Mouse (Mus musculus) stomach, embryonic 16.5 days (tissue): ENCODE measurements around the gene Hist1h2ai. TPM values are rescaled to one million over a fixed set of nuclear protein-coding genes. Genes with fewer than 3 reads are reported as not detected.
"Not testable (repeated sequence)": the region's sequence is repeated elsewhere in the genome, so short reads cannot be mapped to it uniquely, and the experiment has no call there.

Source experiments
- ATAC-seq: fragments of 200-750 bp; cut with Nextera tagmentation; 2 replicates; pipeline ENCODE4 v1.8.0; 2017; ENCODE audit warnings: moderate number of reproducible peaks, moderate TSS enrichment; ENCODE audit not compliant: insufficient read depth, low FRiP score
- H3K27ac ChIP-seq: fragments of 300-500 bp; sonication (generic); 2 replicates; pipeline ENCODE4 v1.5.1; 2014; ENCODE audit warnings: low read length
- H3K27me3 ChIP-seq: fragments of 300-500 bp; sonication (generic); 2 replicates; pipeline ENCODE4 v1.6.1; 2014; ENCODE audit warnings: low read length, control low read depth, mixed read lengths; ENCODE audit not compliant: control insufficient read depth, insufficient read depth
- H3K36me3 ChIP-seq: fragments of 300-500 bp; sonication (generic); 2 replicates; pipeline ENCODE4 v1.6.1; 2014; ENCODE audit warnings: low read length; ENCODE audit not compliant: control insufficient read depth, insufficient read depth
- H3K4me1 ChIP-seq: fragments of 300-500 bp; sonication (generic); 2 replicates; pipeline ENCODE4 v1.6.1; 2014; ENCODE audit warnings: low read length, control low read depth, mixed read lengths; ENCODE audit not compliant: control insufficient read depth, insufficient read depth
- H3K4me2 ChIP-seq: fragments of 300-500 bp; sonication (generic); 2 replicates; pipeline ENCODE4 v1.6.1; 2014; ENCODE audit warnings: low read depth, low read length, mixed read lengths
- H3K4me3 ChIP-seq: fragments of 300-500 bp; sonication (generic); replicated peaks from 2 replicates; pipeline ENCODE4 v1.5.1; 2014; ENCODE audit warnings: mild to moderate bottlenecking, low read length
- H3K9ac ChIP-seq: fragments of 300-500 bp; sonication (generic); 2 replicates; pipeline ENCODE4 v1.6.1; 2014; ENCODE audit warnings: low read length
- H3K9me3 ChIP-seq: fragments of 300-500 bp; sonication (generic); replicated peaks from 2 replicates; pipeline ENCODE4 v1.6.1; 2016; ENCODE audit warnings: low read length, control low read depth; ENCODE audit not compliant: control insufficient read depth
- WGBS: fragments of 180-500 bp; shearing (Covaris S2); extraction: QIAGEN DNeasy Blood & Tissue Kit; methylation state at CpG from one replicate; pipeline ENCODE4 v1.1.7; 2014; 5-methylcytosine and 5-hydroxymethylcytosine counted together
- polyA plus RNA-seq: library from polyadenylated mRNA; unstranded; fragments of >200 nt; fragmentation: Nextera tagmentation; extraction: Ambion mirVana; gene quantifications from 2 replicates; pipeline ENCODE4 v1.2.1, GENCODE M21; 2015

The Hist1h2ai gene
- polyA plus RNA-seq, 1 experiment from 2014 or later = 7.3 TPM

DNA sequence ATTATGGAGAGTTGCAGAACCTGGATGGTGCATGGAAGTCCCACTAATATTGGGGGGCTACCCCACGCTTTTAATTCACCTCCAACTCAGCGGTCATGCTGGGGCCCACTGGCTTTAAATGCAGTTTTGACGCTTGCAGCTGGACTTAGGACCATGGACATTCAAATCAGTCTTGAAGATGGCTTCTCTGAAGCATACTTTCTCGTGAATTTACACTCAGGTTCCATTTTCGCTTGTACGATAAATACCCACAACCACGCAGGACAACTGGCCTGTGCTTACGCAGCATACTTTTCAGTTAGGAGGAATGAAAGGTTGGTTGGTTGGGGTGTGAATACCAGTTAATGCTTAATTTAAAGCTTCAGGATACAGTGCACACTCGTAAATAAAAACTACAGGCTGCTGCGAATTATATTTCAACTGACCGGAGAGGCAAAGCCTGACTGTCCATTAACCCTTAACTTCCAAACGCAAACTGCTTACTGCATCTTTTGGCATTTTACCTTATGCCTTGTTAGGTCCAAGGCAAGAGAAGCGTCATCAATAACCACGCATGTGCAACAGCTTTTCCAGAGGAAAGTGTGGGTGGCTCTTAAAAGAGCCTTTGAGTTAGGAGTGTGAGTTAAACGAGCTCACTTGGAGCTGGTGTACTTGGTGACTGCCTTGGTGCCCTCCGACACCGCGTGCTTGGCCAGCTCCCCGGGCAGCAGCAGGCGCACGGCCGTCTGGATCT is 925 bp upstream of the Hist1h2ai start:
- no peaks in the 10 kb centered on the region for H3K27me3 ChIP-seq
- H3K4me3 ChIP-seq = peak overlapping the region; percentile 57
- peak overlapping the region; percentile 84 for H3K27ac ChIP-seq
- H3K4me2 ChIP-seq = peak overlapping the region; percentile 70
- no peaks in the 10 kb centered on the region for H3K36me3 ChIP-seq
- no peak for ATAC-seq
- peak overlapping the region; percentile 73 for H3K9ac ChIP-seq
- no peaks in the 10 kb centered on the region for H3K9me3 ChIP-seq
- peaks cover 16% of the 10 kb centered on the region for H3K4me1 ChIP-seq
- 1% methylated on average over 22 of the region's 22 CpGs for WGBS

DNA sequence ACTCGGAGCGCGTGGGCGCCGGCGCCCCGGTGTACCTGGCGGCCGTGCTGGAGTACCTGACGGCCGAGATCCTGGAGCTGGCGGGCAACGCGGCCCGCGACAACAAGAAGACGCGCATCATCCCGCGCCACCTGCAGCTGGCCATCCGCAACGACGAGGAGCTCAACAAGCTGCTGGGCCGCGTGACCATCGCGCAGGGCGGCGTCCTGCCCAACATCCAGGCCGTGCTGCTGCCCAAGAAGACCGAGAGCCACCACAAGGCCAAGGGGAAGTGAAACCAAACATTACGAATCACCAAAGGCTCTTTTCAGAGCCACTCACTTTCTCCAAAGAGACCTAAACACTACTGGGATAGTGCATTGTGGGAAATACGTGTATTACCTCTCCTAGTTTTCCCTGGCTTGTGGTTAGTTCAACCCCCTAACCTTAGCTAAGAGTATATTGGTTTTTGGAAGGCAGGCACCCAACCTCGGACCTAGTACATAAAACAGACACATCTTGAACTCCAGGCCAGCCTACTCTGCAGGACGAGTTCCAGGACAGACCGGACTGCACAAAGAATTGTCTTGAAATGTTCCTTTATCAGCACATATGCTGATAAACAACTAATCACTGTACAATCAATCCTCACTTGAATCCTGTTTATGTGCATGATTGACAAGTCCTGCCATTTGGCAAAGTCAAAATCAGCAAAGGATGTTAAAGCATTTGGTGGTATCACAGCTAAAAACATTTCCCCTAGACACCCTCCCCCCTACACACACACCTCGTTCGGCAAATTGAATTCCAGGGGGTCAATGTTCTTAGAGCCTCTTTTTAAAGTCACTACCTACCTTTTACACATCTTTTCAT is 544 bp downstream of the Hist1h2ai start:
- H3K9ac ChIP-seq = peak overlapping the region; percentile 79
- H3K27me3 ChIP-seq, H3K9me3 ChIP-seq, H3K36me3 ChIP-seq, ATAC-seq: not testable (repeated sequence)
- WGBS = 0% methylated on average over 9 of the region's 38 CpGs
- H3K4me1 ChIP-seq = peaks cover 21% of the 10 kb centered on the region
- peak overlapping the region; percentile 97 for H3K27ac ChIP-seq
- peak overlapping the region; percentile 57 for H3K4me3 ChIP-seq
- peak overlapping the region; percentile 83 for H3K4me2 ChIP-seq

DNA sequence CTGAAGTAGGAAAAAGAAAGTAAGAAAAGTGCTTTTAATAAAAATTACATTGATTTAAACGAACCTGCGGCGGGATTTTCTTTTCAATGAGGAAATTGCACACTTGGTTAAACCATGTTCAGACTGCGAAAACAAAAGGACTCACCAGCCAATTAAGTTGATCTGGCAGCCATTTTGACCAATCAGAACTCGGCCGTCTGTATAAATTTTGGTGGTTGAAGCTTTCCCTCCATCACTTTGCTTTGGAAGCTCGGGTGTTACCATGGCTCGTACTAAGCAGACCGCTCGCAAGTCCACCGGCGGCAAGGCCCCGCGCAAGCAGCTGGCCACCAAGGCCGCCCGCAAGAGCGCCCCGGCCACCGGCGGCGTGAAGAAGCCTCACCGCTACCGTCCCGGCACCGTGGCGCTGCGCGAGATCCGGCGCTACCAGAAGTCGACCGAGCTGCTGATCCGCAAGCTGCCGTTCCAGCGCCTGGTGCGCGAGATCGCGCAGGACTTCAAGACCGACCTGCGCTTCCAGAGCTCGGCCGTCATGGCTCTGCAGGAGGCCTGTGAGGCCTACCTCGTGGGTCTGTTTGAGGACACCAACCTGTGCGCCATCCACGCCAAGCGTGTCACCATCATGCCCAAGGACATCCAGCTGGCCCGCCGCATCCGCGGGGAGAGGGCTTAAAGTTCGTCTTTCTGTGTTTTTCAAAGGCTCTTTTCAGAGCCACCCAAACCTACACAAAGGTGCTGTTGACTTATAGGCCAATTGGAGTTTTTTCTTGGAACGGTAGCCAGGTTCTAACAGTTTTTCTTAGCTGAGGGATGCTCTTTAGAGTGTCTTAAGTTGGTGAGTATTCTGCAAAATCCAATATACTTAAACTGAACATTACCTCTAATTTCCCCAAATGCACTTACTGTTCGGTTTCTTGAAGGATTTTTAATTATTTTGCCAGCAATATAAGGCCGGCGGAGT is 1.5 kb downstream of the Hist1h2ai start, which contains the start of gene Hist1h3h:
Hist1h3h (plus strand) TSS at position 263 of the 961 bp plus-strand sequence.
- H3K4me1 ChIP-seq = peaks cover 23% of the 10 kb centered on the region
- H3K36me3 ChIP-seq, H3K27me3 ChIP-seq, H3K9me3 ChIP-seq: not testable (repeated sequence)
- WGBS = under 1% methylated on average over 27 of the region's 56 CpGs
- H3K27ac ChIP-seq = peak within 1 kb of the TSS; percentile 97
- H3K4me3 ChIP-seq = peak within 1 kb of the TSS; percentile 57
- ATAC-seq = peak; percentile 27; the same call in 1 of the 2 replicates
- H3K4me2 ChIP-seq = peak within 1 kb of the TSS; percentile 83
- peak within 1 kb of the TSS; percentile 79 for H3K9ac ChIP-seq

DNA sequence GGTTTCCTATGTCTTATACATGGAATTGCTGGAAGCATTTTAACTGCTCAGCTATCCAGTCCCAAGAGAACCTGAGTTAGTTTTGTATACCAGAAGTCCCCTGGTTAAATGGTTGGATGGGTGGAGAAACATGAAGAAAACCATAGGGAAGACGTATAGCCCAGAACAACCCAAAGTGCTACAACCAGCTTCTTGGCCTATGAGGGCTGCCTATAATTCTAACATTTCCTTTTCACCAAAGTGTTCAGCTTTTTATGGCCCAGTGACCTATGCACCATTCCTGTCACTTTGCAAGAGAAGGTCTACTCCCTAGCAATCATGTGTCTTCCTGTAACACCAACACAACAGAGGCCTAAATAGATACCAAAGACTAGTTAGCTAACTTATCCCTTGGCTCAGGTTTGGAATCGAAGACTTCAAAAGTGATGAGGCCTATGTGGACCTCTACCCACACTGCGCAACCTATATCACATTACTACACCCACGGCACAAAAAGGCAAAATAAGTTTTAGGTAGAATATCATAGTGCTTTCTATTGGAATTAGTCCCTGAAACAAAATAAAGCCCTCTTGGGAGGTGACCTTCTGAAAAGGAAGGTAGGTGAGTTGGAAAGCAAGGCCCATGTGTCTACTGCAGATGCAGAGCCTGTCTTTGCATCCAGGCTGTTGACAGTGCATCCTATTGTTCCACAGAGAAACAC is 2.3 kb downstream of the Hist1h2ai start:
- peaks cover 24% of the 10 kb centered on the region for H3K4me1 ChIP-seq
- peak overlapping the region; percentile 74 for H3K9ac ChIP-seq
- no peaks in the 10 kb centered on the region for H3K9me3 ChIP-seq
- peak overlapping the region; percentile 75 for H3K27ac ChIP-seq
- peak overlapping the region; percentile 68 for H3K4me2 ChIP-seq
- no peaks in the 10 kb centered on the region for H3K27me3 ChIP-seq
- 51% methylated on average over 4 of the region's 4 CpGs for WGBS
- peak overlapping the region; percentile 49 for H3K4me3 ChIP-seq
- H3K36me3 ChIP-seq = no peaks in the 10 kb centered on the region
- no peak for ATAC-seq

DNA sequence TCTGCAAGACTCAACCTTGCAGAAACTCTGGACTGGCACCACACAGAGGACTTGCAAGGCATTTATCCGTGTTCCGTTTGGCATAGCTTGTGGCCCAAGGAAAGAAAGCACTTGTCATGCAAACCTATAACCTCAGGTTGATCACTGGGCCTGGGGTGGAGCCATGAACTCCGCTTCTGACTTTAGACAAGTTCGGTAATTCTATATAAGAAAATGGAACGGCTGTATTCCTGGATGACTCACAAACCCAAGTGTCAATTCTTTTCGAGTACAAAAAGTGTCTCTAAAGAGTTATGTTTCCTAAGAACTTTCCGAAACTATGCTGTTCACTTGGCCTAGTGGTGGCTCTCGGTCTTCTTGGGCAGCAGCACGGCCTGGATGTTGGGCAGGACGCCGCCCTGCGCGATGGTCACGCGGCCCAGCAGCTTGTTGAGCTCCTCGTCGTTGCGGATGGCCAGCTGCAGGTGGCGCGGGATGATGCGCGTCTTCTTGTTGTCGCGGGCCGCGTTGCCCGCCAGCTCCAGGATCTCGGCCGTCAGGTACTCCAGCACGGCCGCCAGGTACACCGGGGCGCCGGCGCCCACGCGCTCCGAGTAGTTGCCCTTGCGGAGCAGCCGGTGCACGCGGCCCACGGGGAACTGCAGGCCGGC is 5.0 kb downstream of the Hist1h2ai start:
- H3K36me3 ChIP-seq, H3K9me3 ChIP-seq, ATAC-seq, H3K27me3 ChIP-seq: not testable (repeated sequence)
- peak overlapping the region; percentile 68 for H3K9ac ChIP-seq
- peaks cover 15% of the 10 kb centered on the region for H3K4me1 ChIP-seq
- H3K4me3 ChIP-seq = peak overlapping the region; percentile 50
- 2% methylated on average over 21 of the region's 44 CpGs for WGBS
- peak overlapping the region; percentile 80 for H3K27ac ChIP-seq
- peak overlapping the region; percentile 58 for H3K4me2 ChIP-seq

DNA sequence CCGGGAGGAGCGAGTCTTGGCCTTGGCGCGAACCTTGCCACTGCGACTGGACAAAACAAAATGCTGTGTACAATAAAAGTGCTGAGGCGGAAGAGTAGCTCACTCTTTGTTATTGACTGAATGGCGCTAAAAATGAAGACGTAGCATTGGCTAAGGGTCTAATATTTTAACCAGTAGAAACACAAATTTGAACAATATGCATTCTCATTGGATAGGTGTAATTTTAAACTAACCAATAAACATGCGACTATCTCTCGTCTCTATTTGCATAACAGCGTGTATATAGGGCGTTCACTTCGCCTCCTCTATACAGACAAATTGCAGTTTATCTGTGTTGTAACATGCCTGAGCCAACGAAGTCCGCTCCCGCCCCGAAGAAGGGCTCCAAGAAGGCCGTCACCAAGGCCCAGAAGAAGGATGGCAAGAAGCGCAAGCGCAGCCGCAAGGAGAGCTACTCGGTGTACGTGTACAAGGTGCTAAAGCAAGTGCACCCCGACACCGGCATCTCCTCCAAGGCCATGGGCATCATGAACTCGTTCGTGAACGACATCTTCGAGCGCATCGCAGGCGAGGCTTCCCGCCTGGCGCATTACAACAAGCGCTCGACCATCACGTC is 5.6 kb downstream of the Hist1h2ai start, which contains the start of gene Hist1h2bm:
Hist1h2bm (plus strand) TSS at position 288 of the 616 bp plus-strand sequence.
- H3K36me3 ChIP-seq, H3K9me3 ChIP-seq, H3K27me3 ChIP-seq: not testable (repeated sequence)
- peak; percentile 95 for ATAC-seq
- Histone ChIP-seq H3K9ac (peak within 1 kb of the TSS; percentile 68), H3K27ac (peak within 1 kb of the TSS; percentile 86), H3K4me1 (peaks cover 13% of the 10 kb centered on the region), H3K4me3 (peak within 1 kb of the TSS; percentile 50), H3K4me2 (peak within 1 kb of the TSS; percentile 58)
- WGBS = under 1% methylated on average over 37 of the region's 37 CpGs

DNA sequence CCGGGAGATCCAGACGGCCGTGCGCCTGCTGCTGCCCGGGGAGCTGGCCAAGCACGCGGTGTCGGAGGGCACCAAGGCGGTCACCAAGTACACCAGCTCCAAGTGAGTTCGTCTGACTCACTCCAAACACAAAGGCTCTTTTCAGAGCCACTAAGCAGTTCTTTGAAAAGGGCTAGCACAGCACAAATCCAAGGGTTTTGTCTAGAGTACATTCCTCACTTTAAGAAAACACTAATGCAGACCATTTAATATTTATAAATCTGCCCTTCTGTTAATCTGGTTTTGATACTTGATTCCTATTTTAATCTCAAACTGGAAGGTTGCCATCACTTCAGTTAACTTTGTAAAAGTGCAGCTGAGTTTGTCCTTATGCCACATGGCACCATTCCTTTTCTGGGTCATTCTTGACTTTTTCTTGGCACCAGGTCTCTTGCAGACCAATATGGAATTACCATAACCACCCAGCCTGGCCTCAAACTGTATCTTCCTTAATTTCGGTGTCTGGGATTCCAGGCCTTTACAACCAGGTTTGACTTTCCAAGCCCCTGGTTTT is 6.2 kb downstream of the Hist1h2ai start:
- no peaks in the 10 kb centered on the region for H3K27me3 ChIP-seq
- H3K27ac ChIP-seq = peak overlapping the region; percentile 86
- H3K36me3 ChIP-seq = no peaks in the 10 kb centered on the region
- H3K4me3 ChIP-seq = peak overlapping the region; percentile 50
- H3K4me1 ChIP-seq = peaks cover 10% of the 10 kb centered on the region
- WGBS = 3% methylated on average over 11 of the region's 11 CpGs
- ATAC-seq = peak; percentile 19; the same call in 1 of the 2 replicates
- no peaks in the 10 kb centered on the region for H3K9me3 ChIP-seq
- peak overlapping the region; percentile 61 for H3K9ac ChIP-seq
- H3K4me2 ChIP-seq = peak overlapping the region; percentile 51
